Mouse (Mus musculus): ENCODE measurements around the gene Pik3c2b.

DNA sequence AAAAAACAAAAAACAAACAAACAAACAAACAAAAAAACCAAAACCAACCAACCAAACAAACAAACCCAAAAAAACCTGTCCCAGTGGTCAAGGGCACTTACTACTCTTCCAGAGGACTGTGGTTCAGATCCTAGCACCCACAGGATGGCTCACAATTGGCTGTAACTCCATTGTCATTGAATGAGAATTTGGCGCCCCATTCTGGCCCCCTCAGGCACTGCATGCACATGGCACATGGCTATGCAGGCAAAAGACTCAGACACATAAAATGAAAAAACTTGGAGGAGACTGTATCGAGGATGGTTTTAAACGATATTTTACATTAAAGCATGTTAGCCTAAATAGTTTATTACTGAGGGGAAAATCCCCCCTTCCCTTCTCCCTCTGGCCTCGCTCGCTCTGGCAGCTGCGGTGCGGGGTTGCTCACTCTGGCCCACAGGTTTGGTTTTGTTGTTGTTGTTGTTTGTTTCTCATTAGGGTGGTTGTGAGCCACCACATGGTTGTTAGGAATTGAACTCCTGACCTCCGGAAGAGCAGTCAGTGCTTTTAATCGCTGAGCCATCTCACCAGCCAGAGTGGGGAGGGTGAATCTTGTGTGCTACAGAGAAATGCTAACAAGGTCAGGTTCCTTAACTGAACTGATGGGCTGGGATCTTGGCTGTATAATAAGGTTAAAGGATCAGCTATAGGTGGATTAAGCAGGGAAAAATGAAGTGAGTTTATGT, 80.3 kb downstream of the Pik3c2b start:
- TF ChIP-seq CTCF (IDR thresholded peaks at IDR 0.05; ENCODE audit: borderline replicate concordance, insufficient read depth, low read depth, low read length) (no peak), POLR2A (IDR thresholded peaks at IDR 0.05; ENCODE audit: borderline replicate concordance, insufficient read depth, low read length) (no peak)
